Mouse (Mus musculus) lung, postnatal 0 days (tissue): ENCODE measurements around the gene 4931429L15Rik.

ENCODE experiments used
- CTCF ChIP-seq: IDR thresholded peaks from 2 replicates; pipeline ENCODE4 v1.5.1; 2016; ENCODE audit warnings: antibody characterized with exemption, mild to moderate bottlenecking
- EP300 ChIP-seq: IDR thresholded peaks from 2 replicates; pipeline ENCODE4 v1.6.1; 2016; ENCODE audit warnings: antibody characterized with exemption, mild to moderate bottlenecking, control low read depth

- TF ChIP-seq CTCF (peak; percentile 90), EP300 (no peak)
These were observed 17.6 kb downstream of the 4931429L15Rik start for GRCm38 (mm10) chr9:46302142-46302541.
